13 mouse cellular contexts compared by ENCODE assay signal in genomic region chr6:48437679-48438376, GRCm38 (mm10). TPM values are rescaled to one million over a fixed set of nuclear protein-coding genes. Genes with fewer than 3 reads are reported as not detected.
A peak's percentile ranks its signal among the peaks of the same experiment; 100 is the strongest.
DNase-seq lines count a peak whose midpoint lies in the region; ATAC-seq lines count a peak whose summit lies in the region.
"Had no signal": no experiment of that assay in that cellular context is flagged by ENCODE, and none has a peak within 500 bp of the region (broad histone marks: within the 10 kb centered on the region; RNA-seq: fewer than 3 reads in every experiment).

No protein-coding gene starts in this region.

- H3K27me3 ChIP-seq in heart, embryonic 16.5 days (ENCODE audit: control insufficient read depth, insufficient read depth, low read length), result peaks cover 5% of the 10 kb centered on the region; the same call in 1 of the 2 replicates
- H3K27me3 ChIP-seq in hindbrain, embryonic 14.5 days (ENCODE audit: control insufficient read depth, insufficient read depth, low read length), result peaks cover 40% of the 10 kb centered on the region
- H3K27me3 ChIP-seq in neural tube, embryonic 12.5 days (replicated peaks), result peaks cover 40% of the 10 kb centered on the region
- H3K27me3 ChIP-seq: kidney, embryonic 15.5 days had no signal

- H3K9ac ChIP-seq in heart, embryonic 16.5 days (ENCODE audit: low read length), result no peak overlapping the region
- peak overlapping the region; percentile 20; the same call in 1 of the 2 replicates for H3K9ac ChIP-seq in hindbrain, embryonic 14.5 days
- no peak overlapping the region for H3K9ac ChIP-seq in neural tube, embryonic 12.5 days
- H3K9ac ChIP-seq: kidney, embryonic 15.5 days; liver, postnatal 0 days had no signal

- H3K4me2 ChIP-seq in heart, embryonic 16.5 days (ENCODE audit: low read depth, low read length), result peak overlapping the region; percentile 50
- peak overlapping the region; percentile 46 for H3K4me2 ChIP-seq in hindbrain, embryonic 14.5 days (replicated peaks)
- peak overlapping the region; percentile 44 for H3K4me2 ChIP-seq in neural tube, embryonic 12.5 days (replicated peaks)

- WGBS in heart, embryonic 16.5 days, result 59% methylated on average over 35 of the region's 35 CpGs
- 33% methylated on average over 35 of the region's 35 CpGs for WGBS in hindbrain, embryonic 14.5 days
- 25% methylated on average over 35 of the region's 35 CpGs for WGBS in neural tube, embryonic 12.5 days

- DNase-seq in cerebellum, postnatal 36 days, result peak; percentile 67 to 71
- DNase-seq in cerebellum, adult 11-12 months, result no peak
- no peak for DNase-seq in heart, adult 9 months (ENCODE audit: low spot score in 2 of 2)
- DNase-seq in hindbrain, embryonic 14.5 days (ENCODE audit: low spot score), result no peak
- no peak for DNase-seq in layer of hippocampus, postnatal 36 days
- DNase-seq: liver, postnatal 0 days had no signal

- no peaks in the 10 kb centered on the region; the same call in 1 of the 2 replicates for H3K9me3 ChIP-seq in heart, embryonic 16.5 days (replicated peaks; ENCODE audit: control insufficient read depth, low read length)
- H3K9me3 ChIP-seq in hindbrain, embryonic 14.5 days (ENCODE audit: control insufficient read depth, low read length), result no peaks in the 10 kb centered on the region
- H3K9me3 ChIP-seq in neural tube, embryonic 12.5 days, result no peaks in the 10 kb centered on the region
- H3K9me3 ChIP-seq: embryonic facial prominence, embryonic 13.5 days had no signal

- no peak overlapping the region for H3K27ac ChIP-seq in heart, embryonic 16.5 days (ENCODE audit: low read length)
- no peak overlapping the region for H3K27ac ChIP-seq in hindbrain, embryonic 14.5 days
- no peak overlapping the region for H3K27ac ChIP-seq in neural tube, embryonic 12.5 days
- H3K27ac ChIP-seq: embryonic facial prominence, embryonic 13.5 days; kidney, embryonic 15.5 days; left cerebral cortex, adult 2 months had no signal

- peak overlapping the region; percentile 5; the same call in 1 of the 2 replicates for H3K4me3 ChIP-seq in heart, embryonic 16.5 days (ENCODE audit: low read length)
- H3K4me3 ChIP-seq in hindbrain, embryonic 14.5 days (replicated peaks; ENCODE audit: low read length), result peak overlapping the region; percentile 18
- H3K4me3 ChIP-seq in neural tube, embryonic 12.5 days, result peak overlapping the region; percentile 7; the same call in 1 of the 2 replicates
- H3K4me3 ChIP-seq: kidney, embryonic 15.5 days; left cerebral cortex, adult 2 months had no signal

- H3K36me3 ChIP-seq in heart, embryonic 16.5 days (ENCODE audit: control insufficient read depth, insufficient read depth), result peaks cover 30% of the 10 kb centered on the region
- H3K36me3 ChIP-seq in hindbrain, embryonic 14.5 days (replicated peaks; ENCODE audit: control insufficient read depth, insufficient read depth), result peaks cover 41% of the 10 kb centered on the region
- H3K36me3 ChIP-seq in neural tube, embryonic 12.5 days, result peaks cover 21% of the 10 kb centered on the region

- no peak for ATAC-seq in heart, embryonic 16.5 days (replicated peaks; ENCODE audit: extremely low read depth, insufficient read depth, low FRiP score)
- no peak for ATAC-seq in hindbrain, embryonic 14.5 days (ENCODE audit: low FRiP score)
- ATAC-seq in neural tube, embryonic 12.5 days (ENCODE audit: low FRiP score, low read depth), result no peak
- ATAC-seq in inflammation-experienced regulatory T-cells, adult 6 months, result no peak
- ATAC-seq: liver, postnatal 0 days had no signal

- H3K4me1 ChIP-seq in heart, embryonic 16.5 days (ENCODE audit: control insufficient read depth, insufficient read depth, low read length), result peaks cover 8% of the 10 kb centered on the region; the same call in 1 of the 2 replicates
- H3K4me1 ChIP-seq in hindbrain, embryonic 14.5 days (replicated peaks; ENCODE audit: control insufficient read depth, insufficient read depth, low read length), result peaks cover 11% of the 10 kb centered on the region
- peaks cover 28% of the 10 kb centered on the region for H3K4me1 ChIP-seq in neural tube, embryonic 12.5 days

RNA-seq across cellular contexts. Expression of gene Zfp467, which starts 7.8 kb away (rescaled TPM):
- polyA plus RNA-seq in heart, embryonic 16.5 days (2015; fragmentation: Nextera tagmentation; extraction: Ambion mirVana), result 20.3 and 22.1 TPM in 2 replicates
- polyA plus RNA-seq in hindbrain, embryonic 14.5 days (2014; fragmentation: Nextera tagmentation; extraction: Ambion mirVana), result 25.8 and 32.4 TPM in 2 replicates
- 18.4 and 18.5 TPM in 2 replicates for polyA plus RNA-seq in neural tube, embryonic 12.5 days (2016; fragmentation: Nextera tagmentation; extraction: Ambion mirVana)
- total RNA-seq in layer of hippocampus, postnatal 36 days (2021), result 10 to 100 TPM; 21.4 to 22.8 TPM
- 10 to 100 TPM in 1 of 3 experiments, 1 to 10 TPM in 2; 4.5 to 10.4 (median 8.2) TPM for polyA plus RNA-seq in inflammation-experienced regulatory T-cells, adult 6 months (2017; shearing (Covaris generic))

RNA-seq across cellular contexts. Expression of gene Sspo, which starts 10.2 kb away (rescaled TPM):
- 0.42 and 0.43 TPM in 2 replicates for polyA plus RNA-seq in heart, embryonic 16.5 days (2015; fragmentation: Nextera tagmentation; extraction: Ambion mirVana)
- 0.20 and 0.35 TPM in 2 replicates for polyA plus RNA-seq in hindbrain, embryonic 14.5 days (2014; fragmentation: Nextera tagmentation; extraction: Ambion mirVana)
- polyA plus RNA-seq in neural tube, embryonic 12.5 days (2016; fragmentation: Nextera tagmentation; extraction: Ambion mirVana), result 0.28 and 0.63 TPM in 2 replicates
- 1 to 10 TPM; 1.4 to 2.8 TPM for total RNA-seq in layer of hippocampus, postnatal 36 days (2021)
- polyA plus RNA-seq in inflammation-experienced regulatory T-cells, adult 6 months (2017; shearing (Covaris generic)), result 1 to 10 TPM in 1 of 3 experiments, under 1 TPM in 2; 0.54 to 1.2 (median 0.97) TPM
- total RNA-seq: megakaryocyte, adult 5-6 weeks had no signal

RNA-seq across cellular contexts. Expression of gene Krba1, which starts 42.4 kb away (rescaled TPM):
- 17.6 and 18.6 TPM in 2 replicates for polyA plus RNA-seq in heart, embryonic 16.5 days (2015; fragmentation: Nextera tagmentation; extraction: Ambion mirVana)
- polyA plus RNA-seq in hindbrain, embryonic 14.5 days (2014; fragmentation: Nextera tagmentation; extraction: Ambion mirVana), result 24.8 and 24.9 TPM in 2 replicates
- 26.3 and 27.4 TPM in 2 replicates for polyA plus RNA-seq in neural tube, embryonic 12.5 days (2016; fragmentation: Nextera tagmentation; extraction: Ambion mirVana)
- 10 to 100 TPM; 35.1 to 47.4 TPM for total RNA-seq in layer of hippocampus, postnatal 36 days (2021)
- 10 to 100 TPM in 2 of 3 experiments, 1 to 10 TPM in 1; 9.2 to 19.7 (median 12.2) TPM for polyA plus RNA-seq in inflammation-experienced regulatory T-cells, adult 6 months (2017; shearing (Covaris generic))

Comparison
In these comparisons a context has a peak if more than half of its experiments do, and no peak if none do; other contexts are left out.
1. DNase-seq: peak in cerebellum, postnatal 36 days (2 of 2); none in cerebellum, adult 11-12 months (single experiment), heart, adult 9 months (0 of 2), hindbrain, embryonic 14.5 days (single experiment) and layer of hippocampus, postnatal 36 days (0 of 2).
2. Peak in every context shown above with its lines, with median percentiles within 50 percentile points of each other: H3K4me2 ChIP-seq and H3K4me3 ChIP-seq.